Mouse (Mus musculus): ENCODE results near the gene Syngr3.

Gene Syngr3

GRCm38 (mm10) chr17:24644875-24645721 is 44.7 kb downstream of the Syngr3 start:
- in situ Hi-C loops (cut with MboI, MseI): no loop called here

- in situ Hi-C loops (cut with MboI, MseI): no loop called here
Measured at GRCm38 (mm10) chr17:24644030-24644715, 45.6 kb downstream of the Syngr3 start.

GRCm38 (mm10) chr17:24642791-24643343 is 46.9 kb downstream of the Syngr3 start:
- in situ Hi-C loops (cut with MboI, MseI): no loop called here

- in situ Hi-C loops (cut with MboI, MseI): no loop called here
Measured at GRCm38 (mm10) chr17:24641944-24642343, 47.8 kb downstream of the Syngr3 start.

GRCm38 (mm10) chr17:24640581-24640980 is 49.2 kb downstream of the Syngr3 start:
- in situ Hi-C loops (cut with MboI, MseI): no loop called here

GRCm38 (mm10) chr17:24640119-24640518 is 49.6 kb downstream of the Syngr3 start:
- in situ Hi-C loops (cut with MboI, MseI): no loop called here

GRCm38 (mm10) chr17:24639571-24639988 is 50.2 kb downstream of the Syngr3 start:
- in situ Hi-C loops (cut with MboI, MseI): no loop called here

GRCm38 (mm10) chr17:24638840-24639239 is 50.9 kb downstream of the Syngr3 start:
- in situ Hi-C loops (cut with MboI, MseI): no loop called here

- in situ Hi-C loops (cut with MboI, MseI): no loop called here
Measured at GRCm38 (mm10) chr17:24638214-24638613, 51.5 kb downstream of the Syngr3 start.

GRCm38 (mm10) chr17:24636781-24637481 is 52.8 kb downstream of the Syngr3 start:
- in situ Hi-C loops (cut with MboI, MseI): no loop called here

- in situ Hi-C loops (cut with MboI, MseI): no loop called here
Measured at GRCm38 (mm10) chr17:24635694-24636093, 54.1 kb downstream of the Syngr3 start.
